Mouse (Mus musculus) liver, adult 2 months (tissue): Measurements from ENCODE around the gene Fstl3. TPM values are rescaled to one million over a fixed set of nuclear protein-coding genes. Genes with fewer than 3 reads are reported as not detected.
A peak's percentile ranks its signal among the peaks of the same experiment; 100 is the strongest.

Experiments used
- DNase-seq: peaks from one replicate; pipeline ENCODE4 v3.0.0-alpha.2; 2011; ENCODE audit warnings: low read depth, low spot score; ENCODE audit errors: extremely low read depth
- H3K27ac ChIP-seq: fragments of 200-500 bp; replicated peaks from 2 replicates; pipeline ENCODE4 v1.5.1; 2012; ENCODE audit warnings: low read depth, mild to moderate bottlenecking, control low read depth, inconsistent platforms, low read length; ENCODE audit not compliant: insufficient read depth
- H3K27me3 ChIP-seq: fragments of 200-500 bp; 2 replicates; pipeline ENCODE4 v1.6.1; 2012; ENCODE audit warnings: mild to moderate bottlenecking, moderate library complexity, low read length, inconsistent platforms; ENCODE audit not compliant: control insufficient read depth, insufficient read depth
- H3K36me3 ChIP-seq: fragments of 200-500 bp; 2 replicates; pipeline ENCODE4 v1.6.1; 2012; ENCODE audit warnings: low read length, inconsistent platforms; ENCODE audit not compliant: control insufficient read depth, insufficient read depth
- H3K4me1 ChIP-seq: fragments of 200-500 bp; 2 replicates; pipeline ENCODE4 v1.6.1; 2011; ENCODE audit warnings: low read length; ENCODE audit not compliant: control insufficient read depth, insufficient read depth
- H3K4me3 ChIP-seq: fragments of 200-500 bp; 2 replicates; pipeline ENCODE4 v1.5.1; 2011; ENCODE audit warnings: low read depth, mild to moderate bottlenecking, control low read depth, low read length, moderate library complexity; ENCODE audit not compliant: insufficient read depth
- H3K79me2 ChIP-seq: fragments of 200-500 bp; 2 replicates; pipeline ENCODE4 v1.6.1; 2012; ENCODE audit warnings: inconsistent platforms, mild to moderate bottlenecking, low read length, moderate library complexity; ENCODE audit not compliant: control insufficient read depth, insufficient read depth
- H3K9ac ChIP-seq: fragments of 200-500 bp; 2 replicates; pipeline ENCODE4 v1.6.1; 2012; ENCODE audit warnings: low read depth, mild to moderate bottlenecking, control low read depth, inconsistent platforms, low read length
- CTCF ChIP-seq: fragments of 200-500 bp; IDR thresholded peaks from 2 replicates; pipeline ENCODE4 v1.5.1; 2011; ENCODE audit warnings: low read depth, low read length, control low read depth
- POLR2A ChIP-seq: fragments of 200-500 bp; IDR thresholded peaks from 2 replicates; pipeline ENCODE4 v1.6.1; 2011; ENCODE audit warnings: low read length, control low read depth; ENCODE audit not compliant: insufficient read depth; ENCODE audit errors: extremely low read depth
- WGBS: fragments of 180-500 bp; shearing (Covaris S2); methylation state at CpG from one replicate; pipeline ENCODE4 v1.1.7; 2018; 5-methylcytosine and 5-hydroxymethylcytosine counted together
- polyA plus RNA-seq: library from polyadenylated mRNA; depleted of rRNA; stranded (reverse); fragments of >200 nt; gene quantifications from 2 replicates; pipeline ENCODE4 v1.2.3, GENCODE M21; 2012
- total RNA-seq: library from RNA; depleted of rRNA; stranded (reverse); fragments of >200 nt; gene quantifications from 2 replicates; pipeline ENCODE4 v1.2.3, GENCODE M21; 2014

Fstl3 gene
- total and polyA plus RNA-seq, 2 experiments, result 0.09 to 0.18 TPM

DNA sequence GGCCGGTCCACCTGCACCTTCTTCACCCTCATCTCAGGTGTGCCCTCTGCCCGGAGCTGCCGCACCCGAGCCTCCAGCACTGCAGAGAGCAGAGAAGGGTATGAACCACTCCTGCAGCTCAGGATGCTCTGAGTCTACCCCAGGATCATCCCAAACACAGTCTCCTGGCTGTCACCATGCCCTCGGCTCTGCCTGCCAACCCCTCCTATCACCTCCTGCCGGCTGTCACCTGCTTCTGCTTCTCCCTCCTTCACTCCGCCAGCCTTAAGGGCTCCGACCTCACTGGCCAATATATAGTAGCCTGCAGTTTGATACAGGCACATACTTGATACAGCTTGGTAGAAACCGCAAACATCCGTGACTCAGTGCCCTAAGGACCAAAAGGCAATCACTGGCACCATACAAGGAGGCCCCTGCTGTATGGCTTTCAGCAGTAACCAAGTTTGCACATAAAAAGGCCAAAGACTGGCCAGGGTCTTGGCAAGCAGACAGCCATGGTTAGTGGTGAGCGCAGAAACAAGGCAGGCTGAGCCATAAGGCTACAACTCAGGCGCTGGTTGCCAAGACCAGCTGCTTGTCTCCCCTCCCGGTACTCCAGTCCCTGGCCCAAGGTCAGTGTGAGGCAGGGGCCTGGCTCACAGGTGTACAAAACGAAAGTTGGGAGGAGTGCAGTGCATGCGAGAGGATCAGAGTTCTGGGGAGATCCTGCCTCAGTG lies 33.3 kb upstream of the Fstl3 start:
- no peak for DNase-seq
- no peak overlapping the region for H3K27ac ChIP-seq
- no peak overlapping the region for H3K4me3 ChIP-seq
- no peaks in the 10 kb centered on the region for H3K27me3 ChIP-seq
- no peaks in the 10 kb centered on the region for H3K79me2 ChIP-seq
- no peak for TF ChIP-seq POLR2A
- 95% methylated on average over 15 of the region's 15 CpGs for WGBS
- peaks cover 5% of the 10 kb centered on the region for H3K4me1 ChIP-seq
- no peak overlapping the region for H3K9ac ChIP-seq
- peaks cover 10% of the 10 kb centered on the region for H3K36me3 ChIP-seq

GRCm38 (mm10) chr10:79745411-79745810 lies 31.7 kb upstream of the Fstl3 start:
- H3K9ac ChIP-seq, result no peak overlapping the region
- H3K36me3 ChIP-seq, result peaks cover 7% of the 10 kb centered on the region; the same call in 1 of the 2 replicates
- H3K27me3 ChIP-seq, result no peaks in the 10 kb centered on the region
- no peak for TF ChIP-seq CTCF
- H3K27ac ChIP-seq, result no peak overlapping the region
- H3K4me3 ChIP-seq, result no peak overlapping the region
- no peak for DNase-seq
- no peaks in the 10 kb centered on the region for H3K79me2 ChIP-seq
- 87% methylated on average over 3 of the region's 3 CpGs for WGBS
- peaks cover 5% of the 10 kb centered on the region for H3K4me1 ChIP-seq

GRCm38 (mm10) chr10:79745898-79746773 lies 30.9 kb upstream of the Fstl3 start, which contains the start of gene Polrmt:
Polrmt (minus strand) TSS chr10:79746581.
- Histone ChIP-seq H3K4me1 (peaks cover 5% of the 10 kb centered on the region), H3K79me2 (no peaks in the 10 kb centered on the region), H3K27ac (peak within 1 kb of the TSS; percentile 77), H3K4me3 (peak within 1 kb of the TSS; percentile 75), H3K9ac (peak within 1 kb of the TSS; percentile 82), H3K27me3 (no peaks in the 10 kb centered on the region), H3K36me3 (peaks cover 7% of the 10 kb centered on the region; the same call in 1 of the 2 replicates)
- TF ChIP-seq POLR2A, result peak; percentile 65; the same call in 1 of the 2 replicates
- TF ChIP-seq CTCF, result peak; percentile 41
- WGBS, result 1% methylated on average over 38 of the region's 38 CpGs
- peak; percentile 94 for DNase-seq

GRCm38 (mm10) chr10:79746774-79747151 lies 30.3 kb upstream of the Fstl3 start:
- 24% methylated on average over 6 of the region's 6 CpGs for WGBS
- Histone ChIP-seq H3K27ac (no peak overlapping the region), H3K79me2 (no peaks in the 10 kb centered on the region), H3K36me3 (peaks cover 2% of the 10 kb centered on the region; the same call in 1 of the 2 replicates), H3K4me1 (peaks cover 5% of the 10 kb centered on the region), H3K27me3 (no peaks in the 10 kb centered on the region), H3K9ac (no peak overlapping the region), H3K4me3 (peak overlapping the region; percentile 19; the same call in 1 of the 2 replicates)
- TF ChIP-seq CTCF (no peak), POLR2A (no peak)
- DNase-seq, result no peak

DNA sequence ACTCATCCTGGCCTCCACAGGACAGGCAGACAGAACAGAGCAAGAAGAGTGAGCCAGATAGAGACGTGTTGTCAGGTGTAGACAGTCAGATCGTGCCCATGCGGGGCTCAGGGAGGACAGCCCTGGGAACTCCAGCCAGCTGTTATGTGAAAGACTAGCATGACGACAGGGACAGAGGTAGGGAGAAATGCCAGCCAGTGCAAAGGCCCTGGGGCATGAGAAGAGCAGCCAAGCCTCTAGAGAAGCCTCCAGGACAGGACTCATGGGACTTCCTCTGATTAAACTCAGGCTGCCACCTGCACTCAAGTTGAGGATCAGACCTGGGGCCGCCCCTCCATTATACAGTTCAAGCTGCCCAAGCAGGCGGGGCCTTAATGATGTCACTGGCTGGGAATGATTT lies 28.6 kb upstream of the Fstl3 start:
- Histone ChIP-seq H3K79me2 (no peaks in the 10 kb centered on the region), H3K27ac (no peak overlapping the region), H3K36me3 (no peaks in the 10 kb centered on the region), H3K4me1 (peaks cover 5% of the 10 kb centered on the region), H3K27me3 (no peaks in the 10 kb centered on the region), H3K4me3 (no peak overlapping the region), H3K9ac (no peak overlapping the region)
- no peak for TF ChIP-seq POLR2A
- no peak for TF ChIP-seq CTCF
- 83% methylated on average over 6 of the region's 6 CpGs for WGBS
- no peak for DNase-seq
